Mouse (Mus musculus) layer of hippocampus, postnatal 36 days (tissue): ENCODE results near the gene Mdh1. TPM values are rescaled to one million over a fixed set of nuclear protein-coding genes. Genes with fewer than 3 reads are reported as not detected.

Experiments used
- DNase-seq, 2 experiments: peaks; one replicate each; pipeline ENCODE4 v3.0.0; 2022
- total RNA-seq, 2 experiments: library from RNA; stranded (reverse); gene quantifications; 2 replicates each; pipeline ENCODE4 v1.2.3; 2021

Gene Mdh1
- total RNA-seq = 100 to 1,000 TPM; 672 to 703 TPM

DNA sequence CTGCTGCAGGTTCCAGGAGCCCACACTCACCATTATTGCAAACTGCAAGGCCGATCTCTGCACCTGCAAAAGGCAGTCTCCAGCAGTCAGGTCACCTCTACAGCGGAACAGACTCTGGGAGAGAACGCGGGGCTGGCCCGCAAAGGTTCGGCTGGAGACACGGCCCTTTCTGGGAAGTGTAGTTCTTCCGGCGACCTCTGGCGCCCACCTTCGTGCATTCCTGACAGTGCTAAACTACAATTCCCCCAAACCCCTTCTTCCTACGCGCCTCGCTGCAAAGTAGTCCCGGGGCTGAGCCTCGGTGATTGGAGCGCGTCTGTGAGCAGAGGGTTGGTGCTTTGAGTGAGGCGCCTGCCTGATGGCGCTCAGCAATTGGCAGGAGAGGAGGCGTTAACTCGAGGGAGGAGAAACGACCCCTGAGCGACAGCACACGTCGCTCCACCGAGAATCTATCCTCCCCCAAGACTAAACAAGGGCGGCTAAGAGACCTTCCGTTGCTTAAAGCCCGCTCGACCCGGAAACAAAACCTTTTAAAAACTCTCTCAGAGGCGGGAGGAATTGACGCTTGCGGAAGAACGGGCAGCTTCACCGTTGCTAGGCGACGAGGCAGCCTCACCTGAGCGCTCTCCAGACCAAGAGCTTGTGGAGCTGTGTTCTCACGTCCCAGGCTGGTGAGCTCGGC is at the start of gene Mdh1, which contains the start of gene Wdpcp:
Gene Mdh1 (minus strand): TSS at position 668 of the 682 bp plus-strand sequence.
Gene Wdpcp (plus strand): TSS at position 536 of the 682 bp plus-strand sequence.
- peak; percentile 97 to 98 for DNase-seq

DNA sequence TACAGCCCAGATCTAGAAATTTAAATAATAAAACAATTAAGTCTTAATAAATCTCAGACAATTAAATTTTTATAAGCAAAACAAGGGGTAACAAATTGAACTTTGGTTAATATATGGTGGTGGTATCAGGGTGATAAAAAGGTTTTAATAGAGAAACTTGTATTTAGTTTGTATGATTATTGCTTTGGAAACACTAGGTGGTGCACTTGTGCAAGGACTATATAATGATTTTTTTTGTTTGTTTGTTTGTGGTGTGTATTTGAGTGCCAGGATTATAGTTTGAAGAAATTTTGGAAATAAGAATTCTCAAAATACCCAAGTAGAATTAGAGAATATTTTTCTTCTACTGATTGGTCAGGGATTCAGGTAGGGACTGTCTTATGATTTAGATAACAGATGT is 43.7 kb upstream of the Mdh1 start:
- DNase-seq = no peak

GRCm38 (mm10) chr11:21602497-21602896 is 30.3 kb upstream of the Mdh1 start:
- no peak for DNase-seq

DNA sequence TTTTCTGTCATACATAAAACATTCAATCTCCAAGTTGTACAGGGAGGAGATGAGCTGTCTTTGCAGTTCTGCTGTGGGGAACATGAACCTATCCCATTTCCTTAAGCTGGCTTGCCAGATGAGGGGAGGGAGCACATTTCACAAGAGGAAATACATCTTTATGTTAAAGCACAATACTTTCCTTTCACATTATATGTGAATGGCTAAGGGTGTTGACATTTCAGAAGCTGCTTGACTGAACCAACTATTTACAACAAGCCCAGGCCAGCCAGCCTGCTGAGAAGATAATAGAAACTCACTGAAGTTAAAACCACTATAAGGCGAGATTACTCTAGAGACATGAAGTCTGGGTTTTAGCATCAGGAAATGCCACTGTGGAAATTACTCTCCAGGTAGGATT is 11.1 kb upstream of the Mdh1 start:
- no peak for DNase-seq

DNA sequence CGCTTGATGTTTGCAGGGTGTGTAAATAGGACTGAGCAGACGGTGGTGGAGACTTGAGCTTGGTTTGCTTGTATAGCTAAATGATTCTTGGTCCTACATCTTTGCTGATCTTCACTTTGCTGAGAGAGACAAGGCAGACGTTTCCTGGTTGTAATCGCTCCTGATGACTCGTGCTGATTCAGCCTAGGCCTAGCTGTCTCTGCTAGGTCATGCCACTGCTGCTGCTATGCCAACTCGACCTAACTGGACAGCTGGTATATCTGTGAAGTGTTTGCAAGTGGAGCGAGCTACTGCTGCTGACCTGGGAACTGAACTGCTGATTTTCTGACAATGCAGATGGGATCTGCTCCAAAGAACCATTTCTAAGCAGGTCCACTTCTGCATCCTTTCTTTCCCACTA is 9.3 kb upstream of the Mdh1 start:
- no peak for DNase-seq

DNA sequence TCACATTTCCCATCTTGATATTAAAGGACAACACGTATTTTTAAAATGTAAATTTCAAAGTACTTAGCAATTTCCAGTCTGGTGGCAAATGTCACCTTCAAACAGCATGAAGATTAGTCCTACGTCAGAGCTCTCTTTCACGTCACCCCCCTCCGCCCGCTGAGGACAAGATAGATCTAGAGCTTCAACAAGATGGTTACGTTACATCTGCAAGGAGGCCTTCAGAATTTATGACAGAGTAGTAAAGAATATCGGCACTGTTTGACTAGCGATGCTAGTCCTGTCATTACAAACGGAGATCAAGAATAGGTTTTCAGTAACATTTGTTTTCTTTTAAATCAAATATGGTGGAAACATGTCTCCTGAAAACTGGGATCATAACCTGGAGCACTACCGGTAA is 1.2 kb downstream of the Mdh1 start:
- DNase-seq = peak; percentile 18 to 29

DNA sequence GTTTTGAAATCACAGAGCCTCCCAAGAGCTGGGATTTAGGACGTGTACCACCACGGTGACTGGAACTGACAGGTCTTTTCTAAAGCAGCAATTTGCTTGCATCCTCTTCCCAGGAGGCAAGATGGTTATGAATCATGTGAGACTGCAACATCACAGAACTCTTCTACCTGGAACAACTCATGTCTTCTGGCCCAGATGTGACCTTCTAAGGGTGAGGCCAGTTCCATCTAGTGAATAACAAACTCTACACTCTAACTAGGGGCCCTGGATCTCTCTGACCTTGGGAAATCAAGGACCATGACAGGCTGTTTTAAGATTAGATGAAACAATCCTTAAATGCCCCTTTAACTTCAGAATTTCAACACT is 2.1 kb downstream of the Mdh1 start:
- no peak for DNase-seq

DNA sequence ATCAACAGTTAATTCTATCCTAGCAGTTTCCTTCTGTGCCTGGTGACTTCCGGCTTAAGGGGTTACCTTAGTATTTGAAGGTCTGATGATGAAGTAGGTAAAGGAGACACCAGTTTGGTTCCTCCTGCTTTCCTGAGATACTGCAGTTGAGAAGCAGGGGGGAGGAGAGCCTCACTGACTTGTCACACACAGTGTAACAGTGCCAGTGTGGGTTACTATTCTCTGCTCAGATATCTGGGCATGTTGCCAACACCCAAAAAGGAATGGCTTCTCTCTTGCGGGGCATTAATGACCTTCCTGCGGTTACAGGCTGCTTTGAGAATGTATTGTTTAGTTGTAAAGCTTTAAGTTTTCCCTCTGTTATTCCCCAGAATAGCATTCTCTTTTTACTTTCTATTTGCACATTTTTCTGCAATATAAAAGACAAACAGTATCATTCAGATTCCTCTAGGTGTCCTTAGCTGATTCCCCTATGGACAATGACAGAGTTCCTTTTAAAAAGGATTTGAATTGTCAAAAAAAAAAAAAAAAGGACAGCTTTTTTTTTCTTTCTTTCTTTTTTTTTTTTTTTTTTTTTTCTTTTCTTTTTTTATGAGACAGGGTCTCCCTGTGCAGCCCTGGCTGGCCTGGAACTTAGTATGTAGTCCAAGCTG is 2.6 kb downstream of the Mdh1 start:
- DNase-seq = peak in 1 of 2 experiments; percentile 32

GRCm38 (mm10) chr11:21569002-21569401 is 3.2 kb downstream of the Mdh1 start:
- no peak for DNase-seq

GRCm38 (mm10) chr11:21567733-21568132 is 4.4 kb downstream of the Mdh1 start:
- DNase-seq = no peak

GRCm38 (mm10) chr11:21566934-21567333 is 5.2 kb downstream of the Mdh1 start:
- DNase-seq = no peak

DNA sequence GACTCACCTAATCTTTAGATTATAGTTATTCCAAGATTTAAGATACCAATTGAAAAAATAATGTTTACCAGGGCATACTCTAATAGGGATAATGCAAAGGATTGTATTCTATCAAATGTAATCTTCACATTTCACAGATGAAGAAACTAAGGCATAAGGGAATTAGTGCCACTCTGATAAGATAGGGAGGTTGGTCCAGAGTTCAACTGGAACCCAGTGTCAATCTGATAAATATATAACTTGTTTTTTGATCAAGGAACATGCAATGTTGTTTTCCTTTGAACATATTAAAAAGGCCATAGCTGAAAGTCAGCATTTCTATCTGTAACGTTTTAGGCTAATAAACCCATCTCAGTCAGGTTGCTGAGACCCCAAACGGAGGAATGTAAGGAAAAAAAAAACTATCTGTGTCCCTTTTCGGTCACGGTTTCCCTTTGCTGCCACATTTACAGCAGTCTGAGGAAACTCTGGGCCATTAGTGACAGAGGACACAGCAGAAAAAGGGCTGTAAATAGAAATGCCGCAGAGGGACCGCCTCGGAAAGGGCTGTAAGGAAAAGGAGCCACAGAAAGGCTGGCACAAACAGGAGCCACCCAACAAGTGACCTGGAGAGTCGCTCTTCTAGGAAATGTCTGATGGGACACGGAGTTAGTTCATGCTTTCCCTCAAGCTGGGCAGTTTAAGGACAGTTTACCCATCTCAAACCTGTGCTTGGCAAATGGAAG is 7.3 kb downstream of the Mdh1 start:
- no peak for DNase-seq

DNA sequence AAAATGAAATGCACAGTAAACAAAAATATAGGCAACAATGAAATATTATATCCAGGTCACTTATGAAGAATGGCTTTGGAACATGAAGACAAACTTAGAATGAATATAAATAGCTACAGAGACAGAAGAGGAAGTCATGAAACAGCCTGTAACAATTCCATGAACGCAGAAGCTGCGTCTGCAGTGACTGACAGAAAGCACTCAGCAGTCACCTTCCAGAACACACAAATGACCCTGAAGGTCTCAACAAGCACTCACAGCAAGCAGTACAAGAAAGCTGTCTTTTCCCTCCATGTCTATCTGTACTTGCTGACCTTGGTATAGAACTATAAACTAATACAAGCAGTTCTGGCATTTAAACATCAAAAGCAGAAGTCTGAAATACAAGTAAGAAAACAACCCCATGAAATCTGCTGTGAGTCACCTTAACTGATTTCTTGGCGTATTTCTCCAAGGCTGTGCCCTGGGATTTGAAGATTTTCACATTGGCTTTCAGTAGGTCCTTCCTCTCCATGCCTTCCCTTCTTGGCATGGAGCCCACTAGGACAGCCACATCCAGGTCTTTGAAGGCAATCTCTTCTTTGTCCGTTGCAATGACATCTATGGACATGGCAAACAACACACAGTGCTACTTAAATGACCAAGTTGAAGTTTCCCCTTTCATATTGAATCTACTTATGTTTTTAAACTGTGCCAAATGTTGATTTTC is 8.4 kb downstream of the Mdh1 start:
- DNase-seq = no peak

DNA sequence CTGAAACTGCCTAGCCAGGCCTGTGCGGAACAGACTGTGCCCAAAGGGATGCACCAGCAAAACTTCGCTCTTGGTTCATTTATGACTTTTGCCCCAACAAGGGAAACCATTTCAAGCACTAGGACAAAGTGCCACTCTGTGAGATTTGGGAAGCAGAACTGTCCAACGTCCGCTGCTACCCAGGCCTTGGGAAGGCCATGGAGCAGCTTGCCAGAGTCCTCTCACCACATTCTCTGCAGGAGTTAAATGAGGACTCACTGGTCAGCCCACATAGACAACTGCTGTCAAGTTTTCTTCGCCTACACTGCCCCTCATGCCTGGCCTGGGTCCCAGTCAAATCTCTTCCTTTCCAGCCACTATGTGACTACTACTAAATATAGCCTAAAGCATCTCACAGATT is 10.8 kb downstream of the Mdh1 start:
- no peak for DNase-seq

GRCm38 (mm10) chr11:21559727-21560126 is 12.4 kb downstream of the Mdh1 start:
- DNase-seq = no peak

GRCm38 (mm10) chr11:21552049-21552448 is 20.1 kb downstream of the Mdh1 start:
- DNase-seq = no peak

- DNase-seq = no peak
These were observed 21.7 kb downstream of the Mdh1 start for GRCm38 (mm10) chr11:21550222-21551173.

DNA sequence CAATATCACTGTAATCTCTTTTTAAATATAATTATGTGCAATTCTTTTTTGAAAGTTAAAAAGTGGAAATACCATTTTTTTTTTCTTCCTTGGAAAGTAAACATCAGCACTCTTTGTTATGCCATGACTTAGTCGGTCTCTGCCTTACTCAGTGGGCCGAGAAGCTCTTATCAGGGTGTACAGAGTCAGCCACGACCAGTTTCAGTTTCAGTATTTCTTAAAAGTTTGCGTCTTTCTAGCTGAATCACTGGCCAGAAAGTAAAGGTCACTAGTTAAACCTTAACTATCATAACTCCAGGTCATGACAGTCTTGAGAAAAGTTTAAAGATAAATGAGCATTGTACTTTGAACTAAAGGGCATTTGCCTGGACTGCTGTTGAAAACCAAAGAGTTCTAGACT is 22.4 kb downstream of the Mdh1 start:
- no peak for DNase-seq

GRCm38 (mm10) chr11:21549052-21549451 is 23.1 kb downstream of the Mdh1 start:
- no peak for DNase-seq

GRCm38 (mm10) chr11:21547518-21547917 is 24.6 kb downstream of the Mdh1 start:
- no peak for DNase-seq

GRCm38 (mm10) chr11:21546671-21547070 is 25.5 kb downstream of the Mdh1 start:
- DNase-seq = no peak

DNA sequence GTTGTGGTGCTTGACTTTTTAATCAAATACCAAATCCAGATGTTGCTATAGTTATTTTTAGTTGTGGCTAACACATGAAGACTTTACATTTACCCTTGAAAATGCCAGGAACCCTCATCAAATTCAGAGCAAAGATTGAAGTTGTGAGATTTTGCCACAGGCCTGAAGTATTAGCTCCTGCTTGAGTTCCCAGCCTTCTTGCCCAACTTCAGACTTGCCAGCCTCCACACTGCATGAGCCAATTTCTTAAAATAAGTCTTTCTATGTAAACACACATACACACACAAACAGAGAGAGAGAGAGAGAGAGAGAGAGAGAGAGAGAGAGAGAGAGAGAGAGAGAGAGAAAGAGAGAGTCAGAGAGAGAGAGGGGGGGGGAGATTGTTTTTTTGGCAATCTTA is 26.2 kb downstream of the Mdh1 start:
- DNase-seq = no peak
